Mouse (Mus musculus): ENCODE results near the gene Olfr298. TPM values are rescaled to one million over a fixed set of nuclear protein-coding genes. Genes with fewer than 3 reads are reported as not detected.

Olfr298 gene
- not detected for polyA plus RNA-seq (2017; shearing (Covaris generic))

DNA sequence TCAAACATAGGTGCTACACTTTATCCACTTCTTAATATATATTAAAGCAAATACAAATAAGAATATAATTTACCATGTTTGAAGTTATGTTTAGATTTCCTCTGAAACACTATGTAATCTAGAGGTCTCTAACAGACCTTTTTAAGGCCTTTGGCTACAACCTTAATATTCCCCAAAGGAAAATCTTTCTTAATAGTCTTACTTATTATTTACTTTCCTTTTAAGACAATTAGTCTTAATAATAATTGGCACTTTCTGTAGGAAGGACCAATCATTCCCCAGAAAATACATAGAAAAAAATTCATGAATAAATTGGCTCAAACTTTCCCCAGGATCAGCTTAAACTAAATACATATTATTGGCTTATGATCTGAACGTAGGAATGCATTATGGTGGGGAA is at the start of gene Olfr298:
Olfr298 (minus strand) TSS at position 101 of the 400 bp plus-strand sequence.

DNA sequence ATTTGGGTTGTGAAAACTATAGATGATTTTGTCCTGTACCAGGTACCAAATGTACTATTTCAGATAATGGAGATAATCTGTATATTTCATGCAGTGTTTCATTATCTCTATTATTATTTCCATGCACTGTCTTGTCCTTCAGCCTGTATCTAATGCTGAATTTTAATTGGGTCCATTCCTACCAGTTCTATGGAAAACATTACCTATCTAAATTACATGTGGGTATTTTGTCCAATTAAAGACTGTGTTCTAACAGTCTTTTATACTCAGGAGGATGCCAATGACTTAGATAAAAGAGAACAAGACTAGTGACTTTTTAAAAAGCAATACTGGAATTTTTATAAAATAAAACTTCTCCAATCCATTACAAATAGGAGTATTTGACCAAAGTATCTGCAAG is 27.4 kb upstream of the Olfr298 start, which contains the start of gene Olfr297:
Olfr297 (plus strand) TSS at position 301 of the 400 bp plus-strand sequence.

DNA sequence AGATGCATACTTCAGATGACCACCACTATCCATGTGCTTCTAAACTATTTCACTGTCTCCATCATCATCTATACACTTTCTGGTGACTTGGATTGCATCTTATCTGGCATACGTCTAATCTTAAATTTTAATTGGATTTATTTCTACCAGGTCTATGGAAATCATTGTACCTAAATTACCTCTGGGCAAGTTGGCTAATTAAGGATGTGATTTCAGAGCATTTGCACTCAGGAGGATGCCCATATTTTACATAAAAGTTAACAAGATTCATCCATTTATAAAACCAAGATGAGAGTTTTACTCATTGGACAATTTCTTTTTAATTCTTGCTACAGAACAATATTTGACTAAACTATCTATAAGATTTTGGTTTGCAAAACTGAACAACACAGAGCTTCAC is 32.7 kb downstream of the Olfr298 start, which contains the start of gene Olfr299:
Olfr299 (plus strand) TSS at position 301 of the 400 bp plus-strand sequence.

Other genes with a start within 250 kb of the Olfr298 start
- gene Vmn2r76, start 246.2 kb downstream of the Olfr298 start, polyA plus RNA-seq (2017; shearing (Covaris generic)), result 0.04 TPM
- gene Olfr310, start 215.3 kb downstream of the Olfr298 start, polyA plus RNA-seq (2017; shearing (Covaris generic)), result not detected
- gene Olfr309, start 178.8 kb downstream of the Olfr298 start, polyA plus RNA-seq (2017; shearing (Covaris generic)), result not detected
- not detected for gene Olfr308, start 166.9 kb downstream of the Olfr298 start, polyA plus RNA-seq (2017; shearing (Covaris generic))
- not detected for gene Olfr307, start 154.9 kb downstream of the Olfr298 start, polyA plus RNA-seq (2017; shearing (Covaris generic))
- gene Olfr305, start 125.6 kb downstream of the Olfr298 start, polyA plus RNA-seq (2017; shearing (Covaris generic)), result not detected
- gene Olfr304, start 105.8 kb downstream of the Olfr298 start, polyA plus RNA-seq (2017; shearing (Covaris generic)), result not detected
- not detected for gene Olfr303, start 94.7 kb downstream of the Olfr298 start, polyA plus RNA-seq (2017; shearing (Covaris generic))
- gene Olfr301, start 88.6 kb downstream of the Olfr298 start, polyA plus RNA-seq (2017; shearing (Covaris generic)), result not detected
- gene Olfr299, start 32.6 kb downstream of the Olfr298 start, polyA plus RNA-seq (2017; shearing (Covaris generic)), result not detected
- not detected for gene Olfr297, start 27.5 kb upstream of the Olfr298 start, polyA plus RNA-seq (2017; shearing (Covaris generic))
- gene Olfr295, start 91.4 kb upstream of the Olfr298 start, polyA plus RNA-seq (2017; shearing (Covaris generic)), result not detected
- not detected for gene Olfr294, start 124.2 kb upstream of the Olfr298 start, polyA plus RNA-seq (2017; shearing (Covaris generic))
- not detected for gene Olfr293, start 156.6 kb upstream of the Olfr298 start, polyA plus RNA-seq (2017; shearing (Covaris generic))
- not detected for gene Olfr292, start 195.8 kb upstream of the Olfr298 start, polyA plus RNA-seq (2017; shearing (Covaris generic))